Mouse (Mus musculus) limb, embryonic 15.5 days (tissue): ENCODE data around the gene Cbln1. TPM values are rescaled to one million over a fixed set of nuclear protein-coding genes. Genes with fewer than 3 reads are reported as not detected.

Source experiments
- ATAC-seq: fragments of 200-750 bp; cut with Nextera tagmentation; 2 replicates; pipeline ENCODE4 v1.8.0; 2017; ENCODE audit warnings: low read depth, moderate TSS enrichment; ENCODE audit not compliant: insufficient number of reproducible peaks, low FRiP score, low TSS enrichment
- H3K27ac ChIP-seq: fragments of 300-500 bp; sonication (generic); 2 replicates; pipeline ENCODE4 v1.5.1; 2015; ENCODE audit warnings: moderate library complexity, mild to moderate bottlenecking, inconsistent platforms
- H3K27me3 ChIP-seq: fragments of 300-500 bp; sonication (generic); 2 replicates; pipeline ENCODE4 v1.6.1; 2015; ENCODE audit warnings: inconsistent platforms
- H3K36me3 ChIP-seq: fragments of 300-500 bp; sonication (generic); 2 replicates; pipeline ENCODE4 v1.6.1; 2015; ENCODE audit warnings: inconsistent platforms
- H3K4me1 ChIP-seq: fragments of 300-500 bp; sonication (generic); 2 replicates; pipeline ENCODE4 v1.6.1; 2015; ENCODE audit warnings: inconsistent platforms
- H3K4me2 ChIP-seq: fragments of 300-500 bp; sonication (generic); 2 replicates; pipeline ENCODE4 v1.6.1; 2015; ENCODE audit warnings: mild to moderate bottlenecking, inconsistent platforms
- H3K4me3 ChIP-seq: fragments of 300-500 bp; sonication (generic); 2 replicates; pipeline ENCODE4 v1.5.1; 2015; ENCODE audit warnings: mild to moderate bottlenecking, inconsistent platforms
- H3K9ac ChIP-seq: fragments of 300-500 bp; sonication (generic); 2 replicates; pipeline ENCODE4 v1.6.1; 2015; ENCODE audit warnings: inconsistent platforms
- H3K9me3 ChIP-seq: fragments of 300-500 bp; sonication (generic); 2 replicates; pipeline ENCODE4 v1.6.1; 2016; ENCODE audit warnings: inconsistent platforms
- WGBS: fragments of 180-500 bp; shearing (Covaris S2); methylation state at CpG from one replicate; pipeline ENCODE4 v1.1.7; 2015; 5-methylcytosine and 5-hydroxymethylcytosine counted together
- polyA plus RNA-seq: library from polyadenylated mRNA; unstranded; fragments of >200 nt; fragmentation: Nextera tagmentation; extraction: Ambion mirVana; gene quantifications from 2 replicates; pipeline ENCODE4 v1.2.1, GENCODE M21; 2015

Cbln1 gene
- polyA plus RNA-seq, 1 experiment from 2014 or later, result 0.10 TPM

DNA sequence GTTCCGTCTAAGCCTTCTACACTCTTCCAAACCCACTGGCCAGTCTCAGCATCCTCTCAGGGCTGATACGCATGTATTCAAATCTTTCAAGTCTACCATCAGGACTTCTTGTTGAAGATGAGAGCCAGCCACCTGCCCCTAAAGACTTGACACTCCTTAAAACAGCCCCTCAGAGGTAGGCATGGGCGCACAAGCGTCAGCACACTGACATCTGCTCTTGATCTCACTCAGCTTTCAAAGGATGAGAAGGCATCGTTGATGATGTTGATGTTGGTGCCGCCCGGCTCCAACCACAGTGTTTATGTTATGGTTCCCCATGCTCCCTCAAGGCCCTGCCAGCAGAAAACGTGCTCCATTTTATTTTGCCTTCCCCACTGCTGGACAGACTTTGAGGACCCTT is 50.7 kb downstream of the Cbln1 start:
- H3K9ac ChIP-seq, result no peak overlapping the region
- 49% methylated on average over 8 of the region's 8 CpGs for WGBS
- H3K9me3 ChIP-seq, result no peaks in the 10 kb centered on the region
- H3K4me2 ChIP-seq, result no peak overlapping the region
- H3K36me3 ChIP-seq, result no peaks in the 10 kb centered on the region
- no peaks in the 10 kb centered on the region for H3K27me3 ChIP-seq
- no peak for ATAC-seq
- no peaks in the 10 kb centered on the region for H3K4me1 ChIP-seq
- no peak overlapping the region for H3K4me3 ChIP-seq
- no peak overlapping the region for H3K27ac ChIP-seq

Other genes with a start within 250 kb of the Cbln1 start
- gene 4933402J07Rik, start 91.2 kb upstream of the Cbln1 start, polyA plus RNA-seq, result not detected in 2 replicates